Mouse (Mus musculus) urinary bladder, adult 2 months (tissue): ENCODE data around the gene Rftn2. TPM values are rescaled to one million over a fixed set of nuclear protein-coding genes. Genes with fewer than 3 reads are reported as not detected.

Experiments used
- DNase-seq: peaks from one replicate; pipeline ENCODE4 v3.0.0; 2022; ENCODE audit warnings: low spot score
- polyA plus RNA-seq: library from polyadenylated mRNA; depleted of rRNA; stranded (reverse); fragments of >200 nt; gene quantifications from 2 replicates; pipeline ENCODE4 v1.2.3, GENCODE M21; 2012

Gene Rftn2
- polyA plus RNA-seq, 1 experiment: 7.1 TPM

GRCm38 (mm10) chr1:55210202-55210965, 16.2 kb downstream of the Rftn2 start:
- no peak for DNase-seq

- DNase-seq: no peak
Measured at GRCm38 (mm10) chr1:55208500-55209140, 18.0 kb downstream of the Rftn2 start.

GRCm38 (mm10) chr1:55207561-55207960, 19.0 kb downstream of the Rftn2 start:
- no peak for DNase-seq

GRCm38 (mm10) chr1:55205808-55206327, 20.7 kb downstream of the Rftn2 start:
- DNase-seq: no peak

GRCm38 (mm10) chr1:55201850-55202752, 24.5 kb downstream of the Rftn2 start:
- no peak for DNase-seq

GRCm38 (mm10) chr1:55198719-55199118, 27.9 kb downstream of the Rftn2 start:
- no peak for DNase-seq

GRCm38 (mm10) chr1:55196327-55197003, 30.1 kb downstream of the Rftn2 start:
- DNase-seq: no peak

GRCm38 (mm10) chr1:55195021-55195420, 31.6 kb downstream of the Rftn2 start:
- DNase-seq: no peak

- no peak for DNase-seq
Measured at GRCm38 (mm10) chr1:55194064-55194915, 32.3 kb downstream of the Rftn2 start.

- no peak for DNase-seq
Measured at GRCm38 (mm10) chr1:55193316-55193715, 33.3 kb downstream of the Rftn2 start.

GRCm38 (mm10) chr1:55192824-55193223, 33.8 kb downstream of the Rftn2 start:
- DNase-seq: no peak

GRCm38 (mm10) chr1:55192015-55192414, 34.6 kb downstream of the Rftn2 start:
- no peak for DNase-seq

- no peak for DNase-seq
Measured at GRCm38 (mm10) chr1:55186592-55187210, 39.9 kb downstream of the Rftn2 start.

GRCm38 (mm10) chr1:55185718-55186117, 40.9 kb downstream of the Rftn2 start:
- DNase-seq: no peak

GRCm38 (mm10) chr1:55182392-55182791, 44.2 kb downstream of the Rftn2 start:
- no peak for DNase-seq

- no peak for DNase-seq
Measured at GRCm38 (mm10) chr1:55179917-55180566, 46.5 kb downstream of the Rftn2 start.

- DNase-seq: no peak
Measured at GRCm38 (mm10) chr1:55174558-55175034, 52.0 kb downstream of the Rftn2 start.

GRCm38 (mm10) chr1:55173720-55174557, 52.6 kb downstream of the Rftn2 start:
- no peak for DNase-seq
